Mouse (Mus musculus) lung, embryonic 16.5 days (tissue): ENCODE measurements around the gene Luzp1. TPM values are rescaled to one million over a fixed set of nuclear protein-coding genes. Genes with fewer than 3 reads are reported as not detected.

ENCODE experiments used
- ATAC-seq: fragments of 200-750 bp; cut with Nextera tagmentation; 2 replicates; pipeline ENCODE4 v1.8.0; 2017; ENCODE audit warnings: low read depth, mild to moderate bottlenecking, moderate library complexity
- H3K27ac ChIP-seq: fragments of 300-500 bp; sonication (generic); 2 replicates; pipeline ENCODE4 v1.5.1; 2014; ENCODE audit warnings: mild to moderate bottlenecking, control low read depth, low read length
- H3K27me3 ChIP-seq: fragments of 300-500 bp; sonication (generic); 2 replicates; pipeline ENCODE4 v1.6.1; 2014; ENCODE audit warnings: low read depth, low read length, mixed read lengths; ENCODE audit not compliant: control insufficient read depth, insufficient read depth
- H3K36me3 ChIP-seq: fragments of 300-500 bp; sonication (generic); 2 replicates; pipeline ENCODE4 v1.6.1; 2014; ENCODE audit warnings: low read length; ENCODE audit not compliant: control insufficient read depth, insufficient read depth
- H3K4me1 ChIP-seq: fragments of 300-500 bp; sonication (generic); replicated peaks from 2 replicates; pipeline ENCODE4 v1.6.1; 2014; ENCODE audit warnings: low read length, mixed read lengths; ENCODE audit not compliant: control insufficient read depth, insufficient read depth
- H3K4me2 ChIP-seq: fragments of 300-500 bp; sonication (generic); 2 replicates; pipeline ENCODE4 v1.6.1; 2014; ENCODE audit warnings: low read depth, low read length, control low read depth
- H3K4me3 ChIP-seq: fragments of 300-500 bp; sonication (generic); 2 replicates; pipeline ENCODE4 v1.5.1; 2014; ENCODE audit warnings: mild to moderate bottlenecking, low read length, control low read depth
- H3K9ac ChIP-seq: fragments of 300-500 bp; sonication (generic); 2 replicates; pipeline ENCODE4 v1.6.1; 2014; ENCODE audit warnings: low read length, control low read depth
- H3K9me3 ChIP-seq: fragments of 300-500 bp; sonication (generic); 2 replicates; pipeline ENCODE4 v1.6.1; 2016; ENCODE audit warnings: low read length; ENCODE audit not compliant: control insufficient read depth
- WGBS: fragments of 180-500 bp; shearing (Covaris S2); extraction: QIAGEN DNeasy Blood & Tissue Kit; methylation state at CpG from one replicate; pipeline ENCODE4 v1.1.7; 2014; 5-methylcytosine and 5-hydroxymethylcytosine counted together
- polyA plus RNA-seq: library from polyadenylated mRNA; unstranded; fragments of >200 nt; fragmentation: Nextera tagmentation; extraction: Ambion mirVana; gene quantifications from 2 replicates; pipeline ENCODE4 v1.2.1, GENCODE M21; 2015

The Luzp1 gene
- polyA plus RNA-seq, 1 experiment from 2014 or later: 115 TPM

GRCm38 (mm10) chr4:136602018-136602554, 132.5 kb downstream of the Luzp1 start:
- WGBS: under 1% methylated on average over 66 of the region's 68 CpGs
- no peaks in the 10 kb centered on the region for H3K36me3 ChIP-seq
- H3K4me2 ChIP-seq: peak overlapping the region; percentile 64
- H3K9me3 ChIP-seq: no peaks in the 10 kb centered on the region
- peak overlapping the region; percentile 100 for H3K9ac ChIP-seq
- peak overlapping the region; percentile 99 for H3K4me3 ChIP-seq
- H3K27ac ChIP-seq: peak overlapping the region; percentile 89
- ATAC-seq: peak; percentile 64
- peaks cover 9% of the 10 kb centered on the region for H3K4me1 ChIP-seq
- H3K27me3 ChIP-seq: no peaks in the 10 kb centered on the region

GRCm38 (mm10) chr4:136602568-136602967, 133.0 kb downstream of the Luzp1 start, which contains the start of gene Kdm1a:
Kdm1a (minus strand) TSS chr4:136602723.
- Histone ChIP-seq H3K27me3 (no peaks in the 10 kb centered on the region), H3K9ac (peak within 1 kb of the TSS; percentile 100), H3K4me1 (peaks cover 9% of the 10 kb centered on the region), H3K27ac (peak within 1 kb of the TSS; percentile 89), H3K36me3 (no peaks in the 10 kb centered on the region), H3K4me2 (peak within 1 kb of the TSS; percentile 64), H3K4me3 (peak within 1 kb of the TSS; percentile 99), H3K9me3 (no peaks in the 10 kb centered on the region)
- ATAC-seq: peak; percentile 92
- WGBS: under 1% methylated on average over 44 of the region's 45 CpGs

Other genes with a start within 250 kb of the Luzp1 start
- gene Tcea3, start 222.0 kb upstream of the Luzp1 start, polyA plus RNA-seq: 20.3 and 22.9 TPM in 2 replicates
- gene Zfp46, start 185.1 kb upstream of the Luzp1 start, polyA plus RNA-seq: 27.6 and 28.1 TPM in 2 replicates
- 146 and 158 TPM in 2 replicates for gene Hnrnpr, start 158.8 kb upstream of the Luzp1 start, polyA plus RNA-seq
- gene Htr1d, start 46.2 kb upstream of the Luzp1 start, polyA plus RNA-seq: not detected in 2 replicates
- gene 6030445D17Rik, start 7.5 kb upstream of the Luzp1 start, polyA plus RNA-seq: 0.20 and 0.23 TPM in 2 replicates
- gene Kdm1a, start 133.0 kb downstream of the Luzp1 start, polyA plus RNA-seq: 20.0 and 24.9 TPM in 2 replicates
- not detected in 2 replicates for gene Tex46, start 140.7 kb downstream of the Luzp1 start, polyA plus RNA-seq
- gene Lactbl1, start 152.9 kb downstream of the Luzp1 start, polyA plus RNA-seq: not detected in 2 replicates